Comparison of ENCODE assay signal across 9 mouse cellular contexts in genomic region chr15:12091781-12092458, GRCm38 (mm10). TPM values are rescaled to one million over a fixed set of nuclear protein-coding genes. Genes with fewer than 3 reads are reported as not detected.
DNase-seq lines count a peak whose midpoint lies in the region; ATAC-seq and TF ChIP-seq lines count a peak whose summit lies in the region.
"Had no signal": no experiment of that assay in that cellular context is flagged by ENCODE, and none has a peak within 500 bp of the region (broad histone marks: within the 10 kb centered on the region; RNA-seq: fewer than 3 reads in every experiment).

No protein-coding gene starts in this region.

- H3K36me3 ChIP-seq in hindbrain, embryonic 10.5 days, result no peaks in the 10 kb centered on the region
- H3K36me3 ChIP-seq in hindbrain, embryonic 13.5 days, result no peaks in the 10 kb centered on the region
- H3K36me3 ChIP-seq: lung, embryonic 15.5 days had no signal

- ATAC-seq in hindbrain, embryonic 13.5 days (ENCODE audit: low FRiP score), result no peak
- no peak for ATAC-seq in frontal cortex, adult (ENCODE audit: low TSS enrichment)

- no peak overlapping the region for H3K4me3 ChIP-seq in hindbrain, embryonic 10.5 days
- H3K4me3 ChIP-seq in hindbrain, embryonic 13.5 days, result no peak overlapping the region
- no peak overlapping the region for H3K4me3 ChIP-seq in bone marrow, adult 2 months (replicated peaks; ENCODE audit: control insufficient read depth, low read depth, low read length)
- H3K4me3 ChIP-seq: lung, embryonic 15.5 days had no signal

- H3K4me2 ChIP-seq in hindbrain, embryonic 13.5 days, result no peak overlapping the region
- H3K4me2 ChIP-seq: lung, embryonic 15.5 days had no signal

- WGBS in hindbrain, embryonic 10.5 days, result 66% methylated on average over 10 of the region's 10 CpGs
- WGBS in hindbrain, embryonic 13.5 days, result 67% methylated on average over 10 of the region's 10 CpGs
- 45% methylated on average over 10 of the region's 10 CpGs for WGBS in bone marrow, adult 2 months

- H3K9me3 ChIP-seq in hindbrain, embryonic 10.5 days, result 0 out of 2 replicates have a peak, but pooled peaks cover 3% of the 10 kb centered on the region
- no peaks in the 10 kb centered on the region for H3K9me3 ChIP-seq in hindbrain, embryonic 13.5 days
- H3K9me3 ChIP-seq: lung, embryonic 15.5 days had no signal

- no peak overlapping the region for H3K9ac ChIP-seq in hindbrain, embryonic 13.5 days
- H3K9ac ChIP-seq: lung, embryonic 15.5 days had no signal

- no peaks in the 10 kb centered on the region for H3K27me3 ChIP-seq in hindbrain, embryonic 10.5 days (ENCODE audit: insufficient read depth, poor library complexity, severe bottlenecking)
- H3K27me3 ChIP-seq in hindbrain, embryonic 13.5 days, result no peaks in the 10 kb centered on the region
- H3K27me3 ChIP-seq: lung, embryonic 15.5 days had no signal

- peak; percentile 79 for TF ChIP-seq CTCF in bone marrow, adult 2 months (IDR thresholded peaks at IDR 0.05; ENCODE audit: control insufficient read depth, insufficient read depth, low read length)

- H3K4me1 ChIP-seq in hindbrain, embryonic 10.5 days (replicated peaks), result peaks cover 11% of the 10 kb centered on the region
- H3K4me1 ChIP-seq in hindbrain, embryonic 13.5 days (replicated peaks), result peaks cover 18% of the 10 kb centered on the region
- no peaks in the 10 kb centered on the region for H3K4me1 ChIP-seq in bone marrow, adult 2 months (ENCODE audit: control insufficient read depth, insufficient read depth, low read length)
- H3K4me1 ChIP-seq: lung, embryonic 15.5 days had no signal

- DNase-seq in hindbrain, embryonic 10.5 days (ENCODE audit: low spot score), result peak; percentile 32
- DNase-seq in urinary bladder, postnatal 25 days (ENCODE audit: low spot score), result peak; percentile 39
- DNase-seq in urinary bladder, postnatal 4 days (ENCODE audit: low spot score in 2 of 2), result no peak
- peak; percentile 83 for DNase-seq in induced T-regulatory cell, adult 2 months (ENCODE audit: low read depth)
- peak; percentile 81 for DNase-seq in naive thymus-derived CD4-positive, alpha-beta T cell, adult 2 months (ENCODE audit: low read depth)

- no peak overlapping the region for H3K27ac ChIP-seq in hindbrain, embryonic 10.5 days
- H3K27ac ChIP-seq in hindbrain, embryonic 13.5 days, result no peak overlapping the region
- H3K27ac ChIP-seq in bone marrow, adult 2 months (ENCODE audit: control insufficient read depth, insufficient read depth, low read depth, low read length, poor library complexity), result no peak overlapping the region
- H3K27ac ChIP-seq: lung, embryonic 15.5 days had no signal

- TF ChIP-seq POLR2A in bone marrow, adult 2 months (IDR thresholded peaks at IDR 0.05; ENCODE audit: borderline replicate concordance, control insufficient read depth, low read depth, low read length), result no peak

RNA-seq across cellular contexts. Expression of gene Zfr, which starts 25.7 kb away (rescaled TPM):
- polyA plus RNA-seq in hindbrain, embryonic 10.5 days (2016; fragmentation: Nextera tagmentation; extraction: Ambion mirVana), result 128 and 142 TPM in 2 replicates
- 147 and 159 TPM in 2 replicates for polyA plus RNA-seq in hindbrain, embryonic 13.5 days (2015; fragmentation: Nextera tagmentation; extraction: Ambion mirVana)
- polyA plus RNA-seq in bone marrow, adult 2 months (2011; ENCODE audit: insufficient read depth, insufficient read length, low replicate concordance, missing spikeins), result 43.0 and 57.5 TPM in 2 replicates

Comparison
In these comparisons a context has a peak if more than half of its experiments do, and no peak if none do; other contexts are left out.
1. DNase-seq: peak in hindbrain, embryonic 10.5 days (single experiment), urinary bladder, postnatal 25 days (single experiment), induced T-regulatory cell, adult 2 months (single experiment) and naive thymus-derived CD4-positive, alpha-beta T cell, adult 2 months (single experiment); none in urinary bladder, postnatal 4 days (0 of 2).